Mouse (Mus musculus) monocyte, adult 2 months (primary cell): ENCODE measurements at regions not wholly inside any gene's neighbourhood (a gene's known extent, or its start where the extent isn't known, plus 50 kb on each side); places are given as distances from the start of the nearest gene placed in this dataset.

Experiments used
- DNase-seq, 2 experiments: peaks; one replicate each; pipeline ENCODE4 v3.0.0; 2022; ENCODE audit warnings: low spot score in 2 of 2, low read depth in 1 of 2

- no peak for DNase-seq
Measured at GRCm38 (mm10) chr5:148616426-148616825, 63.8 kb upstream of the Ubl3 start.

GRCm38 (mm10) chr5:148615706-148616366 lies 63.2 kb upstream of the Ubl3 start:
- no peak for DNase-seq

- no peak for DNase-seq
Measured at GRCm38 (mm10) chr5:148615117-148615516, 62.5 kb upstream of the Ubl3 start.

- no peak for DNase-seq
Measured at GRCm38 (mm10) chr5:148611323-148611722, 58.7 kb upstream of the Ubl3 start.

GRCm38 (mm10) chr5:148609506-148609880 lies 56.9 kb upstream of the Ubl3 start:
- no peak for DNase-seq

- no peak for DNase-seq
Measured at GRCm38 (mm10) chr5:148608857-148609505, 56.4 kb upstream of the Ubl3 start.

GRCm38 (mm10) chr5:148608178-148608577 lies 55.6 kb upstream of the Ubl3 start:
- DNase-seq: no peak

- DNase-seq: no peak
Measured at GRCm38 (mm10) chr5:148605730-148606129, 53.1 kb upstream of the Ubl3 start.
